Mouse (Mus musculus) kidney, embryonic 15.5 days (tissue): ENCODE data around the gene Rph3al. TPM values are rescaled to one million over a fixed set of nuclear protein-coding genes. Genes with fewer than 3 reads are reported as not detected.

Source experiments
- ATAC-seq: fragments of 200-750 bp; cut with Nextera tagmentation; replicated peaks from 2 replicates; pipeline ENCODE4 v1.8.0; 2017; ENCODE audit warnings: moderate TSS enrichment; ENCODE audit not compliant: low FRiP score
- H3K27ac ChIP-seq: fragments of 300-500 bp; sonication (generic); 2 replicates; pipeline ENCODE4 v1.5.1; 2015; ENCODE audit warnings: mild to moderate bottlenecking, inconsistent platforms
- H3K27me3 ChIP-seq: fragments of 300-500 bp; sonication (generic); 2 replicates; pipeline ENCODE4 v1.6.1; 2015; ENCODE audit warnings: inconsistent platforms
- H3K36me3 ChIP-seq: fragments of 300-500 bp; sonication (generic); 2 replicates; pipeline ENCODE4 v1.6.1; 2015; ENCODE audit warnings: inconsistent platforms
- H3K4me1 ChIP-seq: fragments of 300-500 bp; sonication (generic); 2 replicates; pipeline ENCODE4 v1.6.1; 2015; ENCODE audit warnings: inconsistent platforms
- H3K4me2 ChIP-seq: fragments of 300-500 bp; sonication (generic); 2 replicates; pipeline ENCODE4 v1.6.1; 2015; ENCODE audit warnings: moderate library complexity, mild to moderate bottlenecking, inconsistent platforms
- H3K4me3 ChIP-seq: fragments of 300-500 bp; sonication (generic); replicated peaks from 2 replicates; pipeline ENCODE4 v1.5.1; 2015; ENCODE audit warnings: mild to moderate bottlenecking, inconsistent platforms
- H3K9ac ChIP-seq: fragments of 300-500 bp; sonication (generic); 2 replicates; pipeline ENCODE4 v1.6.1; 2015; ENCODE audit warnings: mild to moderate bottlenecking, inconsistent platforms
- H3K9me3 ChIP-seq: fragments of 300-500 bp; sonication (generic); replicated peaks from 2 replicates; pipeline ENCODE4 v1.6.1; 2016; ENCODE audit warnings: inconsistent platforms
- WGBS: fragments of 180-500 bp; shearing (Covaris S2); methylation state at CpG from one replicate; pipeline ENCODE4 v1.1.7; 2015; ENCODE audit warnings: mixed read lengths; 5-methylcytosine and 5-hydroxymethylcytosine counted together
- polyA plus RNA-seq: library from polyadenylated mRNA; unstranded; fragments of >200 nt; fragmentation: Nextera tagmentation; extraction: Ambion mirVana; gene quantifications from 2 replicates; pipeline ENCODE4 v1.2.1, GENCODE M21; 2015

Gene Rph3al
- polyA plus RNA-seq, 1 experiment from 2014 or later = 14.5 TPM

DNA sequence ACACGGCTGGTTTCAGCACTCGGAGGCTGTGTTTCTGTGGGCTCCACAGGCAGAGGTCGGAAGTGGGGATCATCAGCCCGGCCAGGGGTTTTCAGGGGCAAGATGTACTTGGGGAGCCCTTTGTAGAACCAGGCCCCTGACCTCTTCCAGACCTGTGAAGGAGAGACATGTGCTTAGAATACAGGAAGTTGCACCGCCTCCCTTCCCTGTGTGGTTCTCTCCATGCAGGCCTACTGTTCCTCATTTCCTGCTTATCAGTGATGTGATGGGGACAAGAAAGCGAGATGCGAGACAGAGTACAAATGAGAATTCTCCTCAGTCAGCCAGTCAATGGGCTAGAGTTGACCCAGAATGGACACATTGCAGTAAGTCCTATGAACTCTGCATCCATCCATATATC, 83.9 kb downstream of the Rph3al start:
- no peaks in the 10 kb centered on the region for H3K27me3 ChIP-seq
- H3K27ac ChIP-seq = no peak overlapping the region
- peaks cover 8% of the 10 kb centered on the region for H3K4me1 ChIP-seq
- WGBS = 85% methylated on average over 7 of the region's 7 CpGs
- no peak overlapping the region for H3K9ac ChIP-seq
- no peak for ATAC-seq
- H3K9me3 ChIP-seq = no peaks in the 10 kb centered on the region
- H3K36me3 ChIP-seq = no peaks in the 10 kb centered on the region
- H3K4me3 ChIP-seq = no peak overlapping the region
- no peak overlapping the region for H3K4me2 ChIP-seq

GRCm38 (mm10) chr11:75853067-75853636, 85.1 kb downstream of the Rph3al start:
- Histone ChIP-seq H3K27me3 (no peaks in the 10 kb centered on the region), H3K4me1 (no peaks in the 10 kb centered on the region), H3K27ac (no peak overlapping the region), H3K9ac (no peak overlapping the region), H3K9me3 (no peaks in the 10 kb centered on the region), H3K4me3 (no peak overlapping the region), H3K36me3 (no peaks in the 10 kb centered on the region), H3K4me2 (no peak overlapping the region)
- no peak for ATAC-seq
- 89% methylated on average over 10 of the region's 10 CpGs for WGBS

DNA sequence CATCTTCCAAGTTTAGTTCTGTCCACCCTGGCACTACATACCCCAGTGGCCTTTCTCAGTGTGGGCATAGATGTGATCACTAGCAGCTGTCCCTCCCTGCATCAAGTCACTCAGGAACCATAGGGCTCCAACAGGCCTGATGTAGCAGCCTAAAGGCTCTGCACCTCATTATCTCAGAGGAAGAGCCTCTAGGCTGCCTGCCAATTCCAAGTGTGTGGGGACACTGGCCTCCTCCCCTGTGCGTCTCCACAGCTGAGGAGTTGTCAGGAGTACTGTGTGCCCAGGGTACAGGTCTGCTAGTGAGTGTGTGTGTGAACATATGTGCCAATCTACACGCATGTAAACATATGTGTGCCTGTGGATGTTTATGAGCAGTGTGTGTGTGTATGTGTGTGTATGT, 85.7 kb downstream of the Rph3al start:
- Histone ChIP-seq H3K4me1 (no peaks in the 10 kb centered on the region), H3K9me3 (no peaks in the 10 kb centered on the region), H3K4me3 (no peak overlapping the region), H3K36me3 (no peaks in the 10 kb centered on the region), H3K9ac (no peak overlapping the region), H3K4me2 (no peak overlapping the region), H3K27me3 (no peaks in the 10 kb centered on the region), H3K27ac (no peak overlapping the region)
- 88% methylated on average over 2 of the region's 2 CpGs for whole genome bisulfite sequencing
- no peak for ATAC-seq

- H3K9ac ChIP-seq = no peak overlapping the region
- no peaks in the 10 kb centered on the region for H3K36me3 ChIP-seq
- H3K27ac ChIP-seq = no peak overlapping the region
- WGBS = 81% methylated on average over 6 of the region's 6 CpGs
- H3K27me3 ChIP-seq = no peaks in the 10 kb centered on the region
- no peaks in the 10 kb centered on the region for H3K9me3 ChIP-seq
- no peak for ATAC-seq
- H3K4me2 ChIP-seq = no peak overlapping the region
- no peak overlapping the region for H3K4me3 ChIP-seq
- peaks cover 9% of the 10 kb centered on the region for H3K4me1 ChIP-seq
Observed at GRCm38 (mm10) chr11:75849552-75849951, 88.7 kb downstream of the Rph3al start.

DNA sequence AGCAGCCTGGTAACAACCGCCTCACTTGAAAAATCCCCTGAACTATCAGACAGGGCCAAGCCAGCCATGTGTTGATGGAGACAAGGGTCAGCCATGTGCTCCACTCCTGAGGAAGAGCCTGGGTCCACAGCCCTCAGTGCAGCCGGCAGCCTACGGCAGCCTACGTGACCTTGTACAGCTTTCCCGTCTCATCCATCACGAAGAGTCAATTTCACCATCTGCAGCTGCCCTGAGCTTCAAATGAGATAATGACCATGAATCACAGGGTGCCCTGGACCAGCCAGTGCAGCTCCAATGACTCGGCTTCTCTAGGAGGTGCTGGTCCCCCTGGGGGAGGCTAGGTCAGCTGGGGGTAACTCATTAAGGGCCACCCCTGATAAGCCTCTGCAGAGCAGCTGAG, 91.6 kb downstream of the Rph3al start:
- peak; percentile 33; the same call in 1 of the 2 replicates for ATAC-seq
- Histone ChIP-seq H3K27me3 (no peaks in the 10 kb centered on the region), H3K4me3 (no peak overlapping the region), H3K9me3 (no peaks in the 10 kb centered on the region), H3K4me1 (peaks cover 9% of the 10 kb centered on the region), H3K9ac (no peak overlapping the region), H3K27ac (no peak overlapping the region), H3K4me2 (no peak overlapping the region), H3K36me3 (no peaks in the 10 kb centered on the region)
- 32% methylated on average over 7 of the region's 7 CpGs for WGBS

DNA sequence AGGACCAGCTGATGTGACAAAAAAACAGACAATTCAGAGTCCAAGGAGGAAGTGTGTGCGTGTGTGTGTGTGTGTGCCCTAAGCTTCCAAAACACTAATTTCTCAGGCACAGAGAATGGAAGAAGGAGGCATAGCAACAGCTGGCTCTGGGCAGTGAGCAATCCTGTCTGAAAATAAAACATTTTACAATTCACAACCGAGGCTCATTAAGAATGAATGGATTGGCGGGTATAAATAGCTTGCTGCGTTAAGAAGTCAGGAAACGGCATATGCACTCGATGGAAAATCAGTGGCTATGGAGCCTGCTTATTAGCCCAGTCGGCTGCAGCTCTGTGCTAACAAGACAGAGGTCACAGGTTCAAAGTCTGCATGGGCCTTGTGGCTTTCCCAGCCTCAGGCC, 92.6 kb downstream of the Rph3al start:
- ATAC-seq = no peak

GRCm38 (mm10) chr11:75842904-75843619, 95.2 kb downstream of the Rph3al start:
- no peak for ATAC-seq
- Histone ChIP-seq H3K9me3 (no peaks in the 10 kb centered on the region), H3K4me3 (no peak overlapping the region), H3K27ac (no peak overlapping the region), H3K9ac (no peak overlapping the region), H3K36me3 (no peaks in the 10 kb centered on the region), H3K27me3 (no peaks in the 10 kb centered on the region), H3K4me1 (peaks cover 19% of the 10 kb centered on the region), H3K4me2 (no peak overlapping the region)
- WGBS = 76% methylated on average over 4 of the region's 4 CpGs

More for the DNA sequence above, 92.6 kb downstream of the Rph3al start:
- H3K4me1 ChIP-seq = peaks cover 13% of the 10 kb centered on the region
- WGBS = 49% methylated on average over 7 of the region's 7 CpGs
- no peak overlapping the region for H3K9ac ChIP-seq
- H3K36me3 ChIP-seq = no peaks in the 10 kb centered on the region
- H3K27ac ChIP-seq = no peak overlapping the region
- no peaks in the 10 kb centered on the region for H3K9me3 ChIP-seq
- no peak overlapping the region for H3K4me3 ChIP-seq
- H3K4me2 ChIP-seq = no peak overlapping the region
- no peaks in the 10 kb centered on the region for H3K27me3 ChIP-seq

DNA sequence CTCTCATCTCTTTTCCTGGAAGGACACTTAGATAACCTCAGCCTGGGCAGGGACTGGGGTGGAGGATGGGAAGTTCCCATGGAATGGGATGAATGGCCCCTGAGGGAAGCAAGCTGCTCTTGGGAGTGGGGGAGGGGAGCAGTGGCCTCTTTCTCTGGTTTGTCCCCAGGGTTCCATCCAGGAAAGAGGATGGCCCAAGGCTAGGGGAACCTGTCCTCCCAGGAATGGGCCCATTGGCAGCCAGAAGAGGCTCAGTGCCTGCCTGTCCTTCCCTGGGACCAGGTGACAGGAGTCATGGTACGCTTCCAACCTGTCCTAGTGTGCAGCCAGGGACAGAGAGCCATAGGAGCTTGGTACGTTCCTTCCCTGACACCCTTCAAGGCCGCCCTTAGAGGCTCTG, 96.7 kb downstream of the Rph3al start:
- H3K4me1 ChIP-seq = peaks cover 13% of the 10 kb centered on the region
- H3K9ac ChIP-seq = no peak overlapping the region
- no peaks in the 10 kb centered on the region for H3K9me3 ChIP-seq
- no peak overlapping the region for H3K4me3 ChIP-seq
- H3K4me2 ChIP-seq = no peak overlapping the region
- 84% methylated on average over 3 of the region's 3 CpGs for WGBS
- no peaks in the 10 kb centered on the region for H3K27me3 ChIP-seq
- ATAC-seq = no peak
- H3K27ac ChIP-seq = no peak overlapping the region
- H3K36me3 ChIP-seq = no peaks in the 10 kb centered on the region

DNA sequence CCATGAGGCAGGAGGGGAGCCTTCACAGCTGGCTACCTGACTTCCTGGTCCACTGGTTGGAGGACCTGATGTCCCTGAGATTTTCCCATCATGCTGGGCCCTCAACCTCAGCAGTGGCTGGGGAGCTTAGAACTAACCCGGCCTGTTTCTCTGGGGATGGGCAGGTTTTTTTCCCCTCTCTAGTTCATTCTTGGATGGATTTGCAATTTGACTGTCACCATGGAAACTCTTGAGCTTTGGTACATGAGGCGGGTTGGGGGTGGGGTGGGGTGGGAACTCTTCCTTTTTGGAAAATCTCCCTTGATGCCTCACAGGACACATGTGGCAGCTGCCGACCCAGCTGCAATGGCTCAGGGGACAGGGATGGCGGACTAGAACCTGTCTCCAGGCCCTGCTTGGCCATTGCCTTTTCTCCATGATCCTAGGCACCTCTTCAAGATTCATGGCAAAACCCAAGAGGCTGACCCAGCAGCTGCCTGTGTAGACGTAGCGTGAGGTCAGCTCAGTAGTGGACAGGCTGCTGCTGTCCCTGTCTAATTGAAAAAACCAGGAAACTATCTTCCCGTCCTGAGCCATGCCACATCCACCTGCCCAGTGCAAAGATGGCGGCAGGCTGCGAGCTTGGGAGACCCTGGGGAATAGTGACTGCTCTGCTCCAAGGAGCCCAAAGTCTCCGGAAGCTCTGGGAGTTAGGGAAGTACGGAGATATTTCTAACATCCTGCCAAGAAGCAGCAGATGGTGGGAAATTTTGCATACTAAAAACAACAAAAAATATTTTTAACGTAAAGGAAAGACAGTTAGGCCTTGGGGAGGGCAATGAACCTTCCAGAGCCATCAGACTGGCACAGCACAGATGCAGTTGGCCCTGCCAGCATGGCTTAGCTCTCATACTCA, 98.4 kb downstream of the Rph3al start:
- Histone ChIP-seq H3K4me1 (peaks cover 10% of the 10 kb centered on the region), H3K9ac (no peak overlapping the region), H3K27me3 (no peaks in the 10 kb centered on the region), H3K9me3 (no peaks in the 10 kb centered on the region), H3K4me2 (no peak overlapping the region), H3K36me3 (no peaks in the 10 kb centered on the region), H3K4me3 (no peak overlapping the region), H3K27ac (no peak overlapping the region)
- no peak for ATAC-seq
- 76% methylated on average over 12 of the region's 12 CpGs for WGBS

DNA sequence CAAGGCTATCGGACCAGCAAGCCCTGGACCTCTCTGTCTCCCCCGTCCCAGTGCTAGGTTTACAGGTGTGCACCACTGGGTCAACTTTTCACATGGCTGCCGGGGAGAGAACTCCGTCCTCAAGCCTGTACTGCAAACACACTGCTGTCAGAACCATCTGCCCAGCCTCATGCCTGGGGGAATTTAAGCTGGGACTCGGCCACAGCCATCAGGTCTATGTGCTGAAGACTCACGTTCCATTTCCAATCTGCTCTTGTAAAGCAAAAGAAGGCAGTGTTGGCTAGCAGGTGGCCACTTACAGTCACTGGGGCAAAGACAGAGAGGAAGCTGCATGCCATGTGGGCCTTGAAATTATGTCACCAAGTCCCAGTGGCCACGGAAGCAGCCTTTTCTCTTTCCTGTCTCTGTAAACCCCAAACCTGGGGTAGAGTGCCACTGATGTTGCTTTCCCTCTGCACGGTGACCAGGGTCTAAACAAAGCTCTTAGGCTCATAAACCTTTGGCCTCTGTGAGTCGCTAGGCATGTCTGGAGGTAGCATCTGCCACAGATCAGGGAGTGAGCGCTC, 99.3 kb downstream of the Rph3al start:
- 56% methylated on average over 10 of the region's 10 CpGs for WGBS
- H3K27me3 ChIP-seq = no peaks in the 10 kb centered on the region

DNA sequence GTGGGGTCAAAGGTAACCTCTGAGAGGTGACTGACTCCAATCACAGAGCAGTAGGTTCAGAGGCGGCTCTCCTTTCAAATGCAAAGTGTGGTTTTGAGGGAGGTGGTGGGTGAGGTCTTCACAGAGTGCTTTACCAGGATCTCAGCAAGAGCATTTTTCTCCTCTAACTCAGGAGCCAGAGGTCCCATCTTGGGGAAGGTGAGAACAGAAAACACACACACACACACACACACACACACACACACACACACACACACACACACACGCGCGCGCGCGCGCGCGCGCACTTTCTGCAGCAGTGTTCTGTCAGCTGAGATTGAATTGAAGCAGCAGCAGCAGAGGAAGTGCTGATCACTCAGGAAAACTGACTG, 102.0 kb downstream of the Rph3al start:
- H3K9me3 ChIP-seq = no peaks in the 10 kb centered on the region
- no peaks in the 10 kb centered on the region for H3K27me3 ChIP-seq
- H3K36me3 ChIP-seq = no peaks in the 10 kb centered on the region; the same call in 1 of the 2 replicates
- ATAC-seq = no peak
- H3K4me3 ChIP-seq = no peak overlapping the region
- H3K27ac ChIP-seq = no peak overlapping the region
- WGBS = 83% methylated on average over 11 of the region's 11 CpGs
- H3K4me1 ChIP-seq = peaks cover 7% of the 10 kb centered on the region; the same call in 1 of the 2 replicates
- no peak overlapping the region for H3K4me2 ChIP-seq
- no peak overlapping the region for H3K9ac ChIP-seq

More for the DNA sequence above, 99.3 kb downstream of the Rph3al start:
- Histone ChIP-seq H3K9me3 (no peaks in the 10 kb centered on the region), H3K9ac (no peak overlapping the region), H3K27ac (no peak overlapping the region), H3K36me3 (no peaks in the 10 kb centered on the region; the same call in 1 of the 2 replicates), H3K4me1 (peaks cover 10% of the 10 kb centered on the region), H3K4me2 (no peak overlapping the region), H3K4me3 (no peak overlapping the region)
- ATAC-seq = no peak
